Mouse (Mus musculus) left cerebral cortex, adult 11 months (tissue): ENCODE data around the gene Clec11a.
"Not testable (repeated sequence)": the region's sequence is repeated elsewhere in the genome, so short reads cannot be mapped to it uniquely, and the experiment has no call there.

Experiments
- DNase-seq: peaks from one replicate; pipeline ENCODE4 v3.0.0; 2022; ENCODE audit warnings: low spot score

Clec11a gene

GRCm38 (mm10) chr7:44322290-44322689 lies 15.6 kb upstream of the Clec11a start:
- DNase-seq = no peak

- DNase-seq = no peak
These were observed 14.2 kb upstream of the Clec11a start for GRCm38 (mm10) chr7:44320886-44321285.

- no peak for DNase-seq
These were observed 11.2 kb upstream of the Clec11a start for GRCm38 (mm10) chr7:44317913-44318312.

- DNase-seq = no peak
These were observed 5.8 kb upstream of the Clec11a start for GRCm38 (mm10) chr7:44312484-44312883.

GRCm38 (mm10) chr7:44311713-44312304 lies 5.1 kb upstream of the Clec11a start:
- DNase-seq = no peak

- no peak for DNase-seq
These were observed 4.4 kb upstream of the Clec11a start for GRCm38 (mm10) chr7:44310878-44311712.

GRCm38 (mm10) chr7:44310285-44310877 lies 3.7 kb upstream of the Clec11a start:
- no peak for DNase-seq

GRCm38 (mm10) chr7:44309475-44310284 lies 3.0 kb upstream of the Clec11a start, which contains the start of gene Shank1:
TSS of gene Shank1 (plus strand) at chr7:44310253.
- no peak for DNase-seq

- DNase-seq = no peak
These were observed 739 bp upstream of the Clec11a start for GRCm38 (mm10) chr7:44307261-44308020.

- no peak for DNase-seq
These were observed 1.0 kb downstream of the Clec11a start for GRCm38 (mm10) chr7:44305686-44306085.

GRCm38 (mm10) chr7:44304775-44305641 lies 1.7 kb downstream of the Clec11a start:
- peak; percentile 98 for DNase-seq

GRCm38 (mm10) chr7:44304463-44304774 lies 2.3 kb downstream of the Clec11a start:
- DNase-seq = no peak

GRCm38 (mm10) chr7:44303346-44304340 lies 3.1 kb downstream of the Clec11a start:
- DNase-seq = no peak

GRCm38 (mm10) chr7:44297501-44297900 lies 9.2 kb downstream of the Clec11a start:
- not testable (repeated sequence) for DNase-seq

GRCm38 (mm10) chr7:44291418-44291817 lies 15.3 kb downstream of the Clec11a start:
- DNase-seq = no peak

- no peak for DNase-seq
These were observed 15.7 kb downstream of the Clec11a start for GRCm38 (mm10) chr7:44290986-44291385.

- DNase-seq = no peak
These were observed 18.9 kb downstream of the Clec11a start for GRCm38 (mm10) chr7:44287760-44288159.

- no peak for DNase-seq
These were observed 25.1 kb downstream of the Clec11a start for GRCm38 (mm10) chr7:44281586-44281985.

GRCm38 (mm10) chr7:44280959-44281358 lies 25.7 kb downstream of the Clec11a start:
- no peak for DNase-seq
